Mouse (Mus musculus): ENCODE data around the gene Inip. TPM values are rescaled to one million over a fixed set of nuclear protein-coding genes. Genes with fewer than 3 reads are reported as not detected.
"Not testable (repeated sequence)": the region's sequence is repeated elsewhere in the genome, so short reads cannot be mapped to it uniquely, and the experiment has no call there.

Inip gene
- total RNA-seq, 1 experiment from 2014 or later: 19.0 TPM

DNA sequence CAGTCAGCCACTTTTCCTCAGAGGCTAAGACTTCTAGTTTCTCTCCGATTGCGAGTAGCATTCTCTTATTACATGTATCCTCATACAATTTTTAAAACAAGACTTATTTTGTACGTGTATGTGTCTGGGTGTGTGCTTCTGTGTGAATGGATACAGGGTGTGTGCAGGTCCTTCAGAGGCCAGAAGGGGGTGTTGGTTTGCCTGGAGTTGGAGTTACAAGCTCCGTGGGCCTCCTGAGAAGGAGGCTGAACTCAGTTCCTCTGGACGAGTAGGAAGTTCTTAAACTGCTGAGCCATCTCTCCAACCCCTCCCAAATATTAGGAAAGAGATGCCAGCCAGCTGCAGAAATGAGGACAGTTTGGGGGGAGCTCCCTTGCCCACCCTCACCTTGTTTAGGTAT lies 7.0 kb upstream of the Inip start:
- DNase-seq: no peak

DNA sequence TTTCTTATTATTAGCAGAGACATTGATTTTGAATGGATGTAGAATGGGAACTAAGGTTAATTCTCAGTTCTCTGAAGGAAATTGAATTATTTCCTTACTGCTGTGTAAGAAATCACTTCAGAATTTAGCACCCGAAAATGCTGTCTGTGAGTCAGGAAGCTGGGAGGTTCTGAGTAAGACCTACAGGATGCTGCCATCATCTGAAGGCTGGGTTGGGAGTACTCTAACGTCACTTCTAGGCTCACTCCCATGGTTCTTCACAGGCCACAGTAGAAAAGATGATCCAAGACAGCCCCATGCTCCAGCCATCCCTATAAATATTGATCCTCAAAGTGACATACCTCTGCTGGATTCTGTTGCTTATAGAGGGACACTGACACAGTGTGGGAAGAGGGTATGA lies 6.1 kb upstream of the Inip start:
- DNase-seq: no peak

DNA sequence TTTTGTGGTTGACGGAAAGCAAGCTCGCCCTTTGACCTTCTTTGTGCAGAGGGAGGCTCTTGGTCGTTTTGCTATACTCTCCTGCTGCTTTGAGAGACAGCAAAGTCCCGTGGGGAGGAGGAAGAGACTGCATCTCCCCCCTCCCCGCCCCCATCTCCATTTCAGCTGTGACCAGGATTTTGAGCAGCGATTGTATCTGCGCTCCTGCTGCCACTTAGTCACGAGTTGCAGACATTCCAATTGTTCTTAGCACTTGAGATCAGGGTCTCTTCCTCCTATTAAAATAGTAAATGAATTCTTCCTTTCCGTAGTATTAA lies 5.4 kb upstream of the Inip start:
- DNase-seq: no peak

DNA sequence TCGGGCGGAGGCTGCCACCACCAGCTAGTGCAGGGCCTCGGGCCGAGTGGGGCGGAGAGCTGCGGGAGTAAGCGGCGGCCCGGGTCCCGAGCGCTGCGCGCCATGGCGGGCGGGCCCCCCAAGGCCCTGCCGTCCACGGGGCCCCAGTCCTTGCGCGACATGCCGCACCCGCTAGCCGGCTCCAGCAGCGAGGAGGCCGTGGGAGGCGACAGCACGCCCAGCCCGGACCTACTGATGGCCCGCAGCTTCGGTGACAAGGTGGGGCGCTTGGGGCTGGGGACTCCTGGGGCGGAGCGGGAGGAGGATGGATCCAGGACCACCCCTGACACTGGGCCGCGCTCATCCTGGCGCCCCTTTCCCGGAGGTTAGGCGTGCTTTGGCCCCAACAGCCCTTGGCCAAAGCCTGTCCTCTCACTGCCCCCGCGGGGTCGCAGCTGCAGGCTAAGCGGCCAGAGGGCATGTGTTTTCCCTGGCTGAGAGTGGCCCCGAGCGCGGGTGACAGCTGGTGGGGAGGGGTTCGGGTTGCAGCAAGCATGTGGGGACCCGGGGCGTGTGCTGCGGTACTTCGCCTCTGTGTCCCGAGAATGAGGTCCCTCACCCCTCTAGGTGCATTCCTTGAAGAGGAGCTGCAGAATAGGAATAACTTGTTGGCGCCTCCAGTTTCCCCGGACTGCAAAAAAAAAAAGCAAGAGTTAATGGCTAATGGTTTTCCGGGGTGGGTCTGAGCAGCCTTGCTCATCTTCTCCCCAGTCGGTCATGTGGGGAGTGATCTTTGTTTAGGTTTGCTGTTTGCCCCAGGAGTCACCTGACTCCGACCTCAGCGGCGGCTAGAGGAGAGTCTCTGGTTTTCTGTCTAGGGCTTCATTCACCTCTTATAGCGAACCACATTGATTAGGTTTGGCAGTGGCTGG lies 4.8 kb upstream of the Inip start:
- peak; percentile 30 for DNase-seq

DNA sequence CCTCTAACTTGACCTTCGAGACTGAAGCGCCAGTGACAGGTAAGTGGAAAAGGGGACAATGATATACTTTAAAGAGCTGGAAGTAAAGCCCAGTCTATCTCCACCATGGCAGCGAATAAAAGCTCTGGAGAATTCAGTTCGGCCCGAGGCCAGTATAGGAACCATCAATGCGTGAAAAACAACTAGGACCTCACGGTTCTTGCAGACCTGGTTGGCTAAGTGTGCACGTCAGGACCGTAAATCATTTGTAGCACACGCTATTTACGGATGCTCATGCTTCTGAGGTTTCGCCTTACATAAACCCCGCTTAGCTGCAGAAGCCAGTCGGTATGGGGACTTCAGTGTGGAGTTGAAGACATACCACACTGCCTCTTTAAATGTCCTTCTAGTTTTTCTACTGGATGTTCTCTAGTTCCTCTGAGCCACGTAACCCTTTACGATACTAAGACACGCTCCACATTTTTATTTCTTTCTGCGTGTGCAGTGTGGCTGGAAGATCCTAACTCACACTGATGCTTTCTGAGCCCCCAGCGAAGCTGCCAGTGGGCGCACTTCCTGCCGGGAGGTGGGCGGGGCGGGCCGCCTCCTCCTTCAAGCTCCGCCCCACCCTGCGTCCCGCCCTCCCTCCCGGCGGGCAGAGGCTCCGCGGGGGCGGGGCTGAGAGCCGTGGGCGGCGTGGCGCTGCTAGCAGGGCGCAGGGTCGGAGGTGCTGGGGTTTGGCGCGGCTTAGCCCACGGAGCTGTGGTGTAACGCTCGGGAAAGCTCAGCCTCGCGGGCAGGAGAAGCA lies 4.0 kb upstream of the Inip start, which contains the start of gene Snx30:
Snx30 (plus strand) TSS at position 660 of the 787 bp plus-strand sequence.
- peak; percentile 94 for DNase-seq

DNA sequence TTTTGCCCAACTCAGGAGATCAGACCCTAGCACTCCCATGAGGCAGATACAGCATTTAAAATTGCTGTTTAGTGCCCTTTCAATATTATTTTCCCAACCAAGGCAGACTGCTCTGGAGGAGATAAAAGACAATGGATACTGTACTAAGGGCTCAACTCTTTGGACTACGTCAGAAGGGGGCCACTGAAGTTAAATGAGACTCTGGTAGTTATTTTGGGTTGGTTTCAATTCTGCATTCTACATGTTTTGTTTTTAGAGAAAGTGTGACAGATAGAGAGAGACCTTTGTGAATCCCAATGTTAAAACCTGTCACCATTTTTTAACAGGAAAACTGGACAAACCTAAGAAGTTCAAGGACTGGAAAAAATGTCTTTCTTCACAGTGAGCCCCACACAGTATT lies 3.4 kb upstream of the Inip start:
- no peak for DNase-seq

DNA sequence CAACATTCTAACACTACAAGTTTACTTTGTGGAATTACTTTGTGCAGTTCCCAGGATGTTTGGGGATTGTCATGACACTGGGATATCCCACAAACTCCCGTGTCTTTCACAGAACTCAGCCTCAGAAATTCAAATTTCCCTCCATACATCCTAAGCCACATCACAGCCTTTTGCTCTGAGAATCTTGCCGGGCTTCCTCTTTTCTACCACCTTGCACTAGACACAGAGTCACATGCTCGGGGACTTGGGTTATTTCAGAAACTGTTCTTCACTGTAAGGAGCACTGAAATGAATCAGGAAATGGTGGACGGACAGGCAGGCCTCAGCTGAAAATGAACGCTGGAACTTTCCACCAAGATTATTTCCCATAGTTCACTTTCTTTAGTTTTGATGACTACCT lies 2.0 kb upstream of the Inip start:
- DNase-seq: no peak

DNA sequence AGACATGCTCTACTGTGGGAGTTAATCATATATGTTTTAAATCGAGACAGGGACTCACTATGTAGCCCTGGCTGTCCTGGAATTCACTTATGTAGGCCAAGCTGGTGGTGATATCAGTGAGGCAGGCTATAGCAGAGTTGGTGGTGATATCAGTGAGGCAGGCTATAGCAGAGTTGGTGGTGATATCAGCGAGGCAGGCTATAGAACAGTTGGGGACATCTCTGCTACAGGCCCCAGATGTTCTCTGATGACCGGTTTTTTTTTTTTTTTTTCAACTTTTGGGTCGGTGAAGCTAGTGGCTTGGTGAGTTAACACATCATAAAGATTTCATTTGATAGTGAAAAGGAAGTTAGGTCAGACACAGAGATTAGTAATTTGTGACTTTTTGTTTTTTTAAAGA lies 1.4 kb upstream of the Inip start:
- no peak for DNase-seq

DNA sequence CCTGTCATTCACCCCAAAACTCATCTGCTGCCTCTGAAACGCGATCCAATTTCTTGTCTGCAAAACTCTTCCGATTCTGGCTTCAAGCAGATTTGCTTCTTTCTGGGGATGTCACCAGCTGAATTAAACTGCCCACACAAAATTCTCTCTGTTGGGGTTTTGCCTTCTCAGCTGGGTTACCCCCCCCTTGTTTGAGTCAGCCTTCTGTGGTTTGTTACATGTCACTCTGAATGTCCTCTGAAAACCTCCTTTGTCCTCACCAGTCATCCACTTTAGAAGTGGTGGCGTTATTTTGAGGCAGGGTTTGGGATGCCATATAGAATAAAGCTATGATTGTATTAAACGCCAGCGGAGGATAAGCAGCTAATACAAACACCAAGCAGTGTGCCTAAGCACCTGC lies 718 bp upstream of the Inip start:
- DNase-seq: no peak

DNA sequence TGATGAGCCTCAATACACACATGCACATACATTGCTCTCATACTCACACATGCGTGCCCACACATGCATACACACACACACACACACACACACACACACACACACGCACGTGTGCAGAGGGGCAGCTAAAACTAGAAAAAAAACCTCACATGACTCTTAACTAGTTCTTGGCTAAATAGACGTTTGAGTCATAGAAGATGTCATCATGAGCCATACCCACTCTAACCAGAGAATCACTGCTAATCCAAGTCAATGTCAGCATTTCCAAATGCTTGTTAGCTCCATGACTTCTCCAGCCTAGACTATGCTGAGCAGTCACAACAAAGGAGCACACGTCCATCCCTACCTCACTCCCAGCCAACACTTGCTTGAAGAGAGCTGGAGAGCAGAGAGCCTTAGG lies 1.2 kb downstream of the Inip start:
- DNase-seq: no peak

DNA sequence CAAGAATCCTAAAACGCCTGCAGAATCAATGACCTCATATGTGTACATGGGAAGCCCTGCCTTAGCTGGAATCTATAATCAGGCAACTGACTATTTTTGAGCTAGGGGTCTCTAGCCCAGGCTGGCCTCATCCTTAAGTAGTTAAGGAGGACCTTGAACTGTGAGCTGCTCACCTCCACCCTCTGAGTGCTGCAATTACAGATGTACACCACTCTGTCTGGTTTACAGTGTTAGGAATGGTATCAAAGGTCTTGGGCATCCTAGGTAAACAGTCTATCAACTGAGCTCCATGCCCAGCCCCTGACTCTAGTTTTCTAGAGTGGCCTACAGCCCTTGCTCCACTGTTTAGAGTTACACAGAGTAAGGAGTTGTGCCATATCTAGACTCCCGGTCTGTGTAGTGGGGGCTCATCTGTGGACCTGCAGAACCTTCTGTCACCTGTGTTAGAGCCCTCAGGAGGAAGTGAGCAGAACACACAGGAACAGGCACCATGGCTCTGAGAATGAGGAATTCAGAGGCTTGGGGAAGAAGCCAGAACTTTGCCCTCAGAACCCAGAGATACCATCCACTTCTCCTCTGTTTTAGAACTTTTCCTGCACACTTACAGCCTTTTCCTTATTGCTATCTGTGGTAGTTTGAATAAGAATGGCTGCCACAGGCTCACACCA lies 5.5 kb downstream of the Inip start:
- DNase-seq: no peak

DNA sequence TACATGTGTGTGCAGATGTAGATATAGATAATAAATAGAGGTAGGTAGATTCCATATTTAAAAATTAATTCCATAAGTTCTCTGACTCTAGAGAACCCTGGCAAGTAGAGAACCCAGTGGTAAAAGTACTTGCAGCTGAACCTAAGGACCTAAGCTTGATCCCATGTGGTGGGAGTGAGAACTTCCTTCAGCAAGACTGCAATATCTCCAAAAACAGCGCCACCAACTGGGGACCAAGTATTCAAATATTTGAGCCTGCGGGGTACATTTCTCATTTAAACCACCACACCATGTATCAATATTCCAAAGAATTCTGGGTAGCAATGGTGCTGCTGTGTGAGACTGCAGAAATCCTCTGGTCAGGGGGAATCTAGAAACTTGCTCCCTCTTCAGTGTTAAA lies 7.3 kb downstream of the Inip start:
- DNase-seq: no peak

DNA sequence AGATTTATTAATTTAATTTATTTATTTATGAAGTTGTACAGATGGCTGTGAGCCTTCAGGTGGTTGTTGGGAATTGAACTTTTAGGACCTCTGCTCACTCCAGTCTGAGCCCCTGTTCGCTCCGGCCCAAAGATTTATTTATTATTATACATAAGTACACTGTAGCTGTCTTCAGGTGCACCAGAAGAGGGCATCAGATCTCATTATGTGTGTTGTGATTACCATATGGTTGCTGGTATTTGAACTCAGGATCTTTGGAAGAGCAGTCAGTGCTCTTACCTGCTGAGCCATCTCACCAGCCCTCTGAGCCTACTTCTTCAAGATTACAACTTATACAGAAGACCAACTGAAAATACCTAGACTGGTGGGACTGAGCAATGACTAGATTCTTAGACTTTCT lies 7.8 kb downstream of the Inip start:
- DNase-seq: not testable (repeated sequence)

DNA sequence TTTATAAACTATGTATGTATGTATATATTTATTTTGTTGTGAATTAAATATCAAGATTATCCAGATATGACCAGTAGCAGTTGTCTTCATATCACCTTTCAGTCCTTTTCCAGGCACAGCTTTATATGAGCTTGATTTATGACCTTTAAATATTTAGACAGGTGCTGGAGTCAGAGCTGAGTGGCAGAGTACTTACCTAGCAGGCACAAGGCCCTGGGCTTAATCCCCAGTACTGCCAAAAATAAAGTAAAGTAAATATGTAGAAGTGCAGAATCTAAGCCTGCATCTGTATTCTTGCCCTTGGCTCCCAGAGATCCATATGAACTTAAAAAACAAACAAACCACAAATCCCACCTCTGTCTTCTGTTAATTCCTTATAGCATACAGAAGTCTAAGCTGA lies 12.4 kb downstream of the Inip start:
- DNase-seq: no peak

DNA sequence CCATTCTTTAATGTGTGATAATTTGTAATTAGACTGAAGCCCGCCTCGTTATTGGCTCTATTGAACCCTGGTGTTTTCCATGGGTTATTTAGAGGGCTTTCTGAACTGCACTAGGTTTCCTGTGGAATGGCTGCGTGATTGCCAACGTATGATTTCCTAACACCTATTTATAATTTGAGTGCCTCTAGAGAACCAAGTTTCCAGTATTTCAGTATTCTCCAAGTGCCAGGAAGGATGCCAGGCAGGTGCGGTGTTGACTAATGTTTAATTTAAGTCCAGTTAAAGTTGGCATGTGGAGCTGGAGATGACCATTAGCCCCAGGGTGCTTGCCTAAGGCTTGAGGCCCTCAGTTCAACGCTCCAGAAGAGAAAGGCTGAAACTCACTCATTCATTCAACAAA lies 14.3 kb downstream of the Inip start:
- DNase-seq: no peak

DNA sequence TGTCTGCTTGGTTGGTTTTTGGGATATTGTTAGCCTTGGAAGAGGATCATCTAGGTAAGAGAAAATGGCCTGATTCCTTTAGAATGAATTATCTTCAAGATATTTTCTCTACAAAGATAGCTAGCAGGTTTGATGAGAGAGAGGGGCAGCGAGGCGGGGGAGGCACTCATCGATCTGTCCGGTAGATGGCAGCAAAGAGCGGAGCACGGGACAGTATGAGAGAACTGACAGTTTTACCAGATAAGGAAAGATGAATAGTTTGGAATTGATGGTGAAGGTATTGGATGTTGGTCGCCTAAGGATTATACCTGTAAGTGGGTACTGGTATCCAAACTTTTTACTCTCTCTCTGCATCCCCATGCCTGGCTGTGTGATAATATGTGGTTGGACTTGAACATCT lies 14.7 kb downstream of the Inip start:
- DNase-seq: peak; percentile 78

DNA sequence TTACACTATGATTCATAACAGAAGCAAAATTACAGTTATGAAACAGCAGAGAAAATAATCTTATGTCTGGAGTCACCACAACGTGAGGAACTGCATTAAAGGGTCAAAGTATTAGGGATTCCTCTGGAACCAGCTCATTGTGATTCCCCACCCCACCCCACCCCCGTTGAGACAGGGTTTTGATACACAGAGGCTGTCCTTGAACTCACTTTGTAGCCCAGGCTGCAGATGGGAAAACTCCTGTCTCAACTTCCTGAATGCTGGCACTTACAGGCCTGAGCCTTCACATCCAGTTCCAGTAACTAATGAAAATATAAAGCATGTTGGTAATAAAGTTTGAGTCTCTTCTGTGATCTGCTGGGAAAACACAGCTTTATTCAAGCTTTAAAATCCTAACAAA lies 16.0 kb downstream of the Inip start:
- no peak for DNase-seq

DNA sequence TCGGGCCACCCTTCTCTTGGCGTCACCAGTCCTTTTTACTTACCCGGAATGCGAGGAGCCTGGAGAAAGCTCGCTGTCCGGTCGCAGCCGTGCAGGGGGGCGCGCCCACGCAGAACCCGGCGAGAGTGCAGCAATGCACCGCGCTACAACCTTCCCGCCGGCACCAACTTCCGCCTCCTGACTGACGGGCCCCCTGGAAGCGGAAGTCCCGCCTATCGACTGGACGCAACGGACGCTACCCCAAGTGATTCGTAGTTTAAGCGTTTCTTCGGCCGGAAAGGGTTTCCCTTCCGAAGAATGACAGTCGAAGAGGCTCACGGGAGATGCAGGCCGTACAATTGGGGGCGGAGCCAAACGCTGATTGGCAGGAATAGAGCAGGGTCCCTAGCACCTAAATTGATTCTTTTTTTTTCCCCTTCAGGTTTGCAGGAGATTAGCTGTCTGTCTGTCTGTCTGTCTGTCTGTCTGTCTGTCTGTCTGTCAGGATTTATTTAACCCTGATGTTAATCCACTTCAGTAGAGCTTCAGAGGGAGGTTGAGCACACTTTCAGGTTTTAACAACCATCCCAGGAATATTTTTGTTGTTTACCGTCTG lies 17.6 kb downstream of the Inip start:
- DNase-seq: peak; percentile 91

DNA sequence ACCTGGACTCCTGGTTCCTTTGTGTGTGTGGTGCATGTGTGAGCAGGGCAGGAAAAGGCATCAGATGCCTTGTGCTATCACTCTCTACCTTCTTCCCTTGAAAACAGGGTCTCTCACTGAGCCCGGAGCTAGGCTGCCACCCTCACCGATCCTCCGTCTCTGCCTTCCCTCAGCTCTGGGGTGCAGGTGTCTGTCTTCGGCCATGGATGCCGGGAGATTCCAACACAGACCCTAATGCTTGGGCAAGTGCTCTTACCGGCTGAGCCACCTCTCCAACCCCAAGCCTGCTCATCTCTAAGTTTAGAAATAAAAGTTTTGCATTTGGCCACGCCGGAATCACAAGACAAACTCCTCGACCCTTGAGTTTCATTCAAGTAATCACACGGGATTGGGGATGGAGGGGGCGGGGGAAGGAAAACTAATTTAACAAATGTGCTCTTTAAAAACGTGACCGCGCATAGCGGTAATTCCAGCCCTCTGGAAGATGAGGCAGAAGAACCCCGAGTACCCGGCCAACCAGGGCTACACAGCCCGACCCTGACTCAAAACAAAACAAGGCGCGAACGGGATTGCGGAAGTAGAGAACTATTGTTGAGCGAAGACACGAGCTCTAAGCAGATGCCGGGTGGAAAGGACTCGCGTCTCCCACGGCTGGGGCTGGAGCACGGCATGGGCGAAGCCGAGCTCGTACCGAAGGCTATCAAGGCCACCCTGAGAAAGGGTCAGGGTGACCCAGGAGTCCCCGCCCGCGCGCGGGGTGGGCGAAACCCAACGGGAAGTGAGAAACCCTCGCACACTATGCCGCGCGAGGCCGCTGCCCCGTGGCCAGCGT lies 18.3 kb downstream of the Inip start:
- no peak for DNase-seq

DNA sequence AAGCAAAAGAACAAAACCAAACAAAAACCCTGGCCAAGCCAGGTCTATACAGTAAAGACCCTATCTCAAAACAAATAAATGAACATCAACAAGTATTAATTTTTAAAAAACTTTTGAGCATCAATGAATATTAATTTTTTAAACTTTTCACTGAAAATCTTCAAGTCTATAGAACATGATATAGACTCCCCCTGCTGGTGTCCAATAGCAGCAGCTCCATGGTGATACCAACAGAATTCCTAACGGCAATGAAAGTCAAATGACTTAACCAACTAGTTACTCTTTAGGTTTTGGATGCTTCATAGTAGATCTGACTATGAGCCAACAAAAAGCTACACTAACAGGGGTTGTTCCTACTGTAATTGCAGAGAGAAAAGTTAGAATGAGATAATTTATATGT lies 20.8 kb downstream of the Inip start:
- no peak for DNase-seq

DNA sequence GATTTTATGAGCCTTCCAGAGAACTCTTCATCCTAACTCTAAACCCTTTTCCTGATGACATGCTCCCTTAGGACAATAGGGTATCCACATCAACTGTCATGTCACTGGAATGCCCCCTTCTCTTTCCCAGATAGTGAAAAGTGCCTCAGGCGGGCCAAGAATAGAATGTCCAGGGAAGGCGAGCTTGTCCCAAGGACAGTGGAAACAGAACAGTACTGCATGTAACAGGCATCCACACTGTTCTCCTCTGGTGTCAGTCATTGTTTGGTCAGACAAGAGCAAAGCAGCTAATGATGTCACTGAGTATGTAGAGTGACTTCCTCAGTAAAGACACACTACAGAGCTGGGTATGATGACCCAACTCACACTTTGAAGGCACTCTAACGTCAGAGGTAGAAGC lies 23.6 kb downstream of the Inip start:
- DNase-seq: no peak

Data from adrenal gland, postnatal 25 days (tissue).